Mouse (Mus musculus): ENCODE data around the gene C1qtnf3.

GRCm38 (mm10) chr15:10940148-10941108 is 11.7 kb upstream of the C1qtnf3 start:
- TF ChIP-seq CTCF (IDR thresholded peaks at IDR 0.05; ENCODE audit: insufficient read depth, low read length) (no peak), POLR2A (IDR thresholded peaks at IDR 0.05; ENCODE audit: borderline replicate concordance, extremely low read depth, low read depth, low read length) (no peak)

Data from lung, adult 2 months (tissue).